Mouse (Mus musculus) liver, embryonic 14.5 days (tissue): Measurements from ENCODE around the gene Bcl11a.

Experiments
- CTCF ChIP-seq: IDR thresholded peaks from 2 replicates; pipeline ENCODE4 v1.5.1; 2016; ENCODE audit warnings: antibody characterized with exemption, low read depth, control low read depth
- EP300 ChIP-seq: IDR thresholded peaks from 2 replicates; pipeline ENCODE4 v1.6.1; 2016; ENCODE audit warnings: antibody characterized with exemption, low read depth

GRCm38 (mm10) chr11:24132853-24133252 is 55.0 kb downstream of the Bcl11a start:
- TF ChIP-seq CTCF (no peak), EP300 (no peak)
